Mouse (Mus musculus): ENCODE measurements around the gene Dido1. TPM values are rescaled to one million over a fixed set of nuclear protein-coding genes. Genes with fewer than 3 reads are reported as not detected.

Gene Dido1
- 10 to 100 TPM; 25.2 to 35.9 (median 31.1) TPM for total RNA-seq (2022)

GRCm38 (mm10) chr2:180709923-180710272 lies at the start of gene Dido1, which contains the start of gene Gid8:
Dido1 (minus strand) TSS chr2:180709999.
Gid8 (plus strand) TSS chr2:180710117.
- DNase-seq (ENCODE audit: low spot score) = peak; percentile 97

- no peak for DNase-seq (ENCODE audit: low spot score)
These were observed 48.9 kb upstream of the Dido1 start for GRCm38 (mm10) chr2:180758513-180759263.

- DNase-seq (ENCODE audit: low spot score) = no peak
These were observed 47.0 kb upstream of the Dido1 start for GRCm38 (mm10) chr2:180756786-180757185.

- DNase-seq (ENCODE audit: low spot score) = peak; percentile 17
These were observed 46.1 kb upstream of the Dido1 start for GRCm38 (mm10) chr2:180755896-180756295.

GRCm38 (mm10) chr2:180754976-180755688 lies 45.3 kb upstream of the Dido1 start:
- no peak for DNase-seq (ENCODE audit: low spot score)

- no peak for DNase-seq (ENCODE audit: low spot score)
These were observed 39.1 kb upstream of the Dido1 start for GRCm38 (mm10) chr2:180748904-180749303.

- DNase-seq (ENCODE audit: low spot score) = no peak
These were observed 36.9 kb upstream of the Dido1 start for GRCm38 (mm10) chr2:180746569-180747192.

- peak; percentile 81 for DNase-seq (ENCODE audit: low spot score)
These were observed 35.6 kb upstream of the Dido1 start for GRCm38 (mm10) chr2:180745248-180745927.

- DNase-seq (ENCODE audit: low spot score) = no peak
These were observed 33.5 kb upstream of the Dido1 start for GRCm38 (mm10) chr2:180743321-180743720.

GRCm38 (mm10) chr2:180742820-180743219 lies 33.0 kb upstream of the Dido1 start:
- no peak for DNase-seq (ENCODE audit: low spot score)

- no peak for DNase-seq (ENCODE audit: low spot score)
These were observed 31.6 kb upstream of the Dido1 start for GRCm38 (mm10) chr2:180741421-180741820.

- DNase-seq (ENCODE audit: low spot score) = no peak
These were observed 30.6 kb upstream of the Dido1 start for GRCm38 (mm10) chr2:180740349-180740748.

GRCm38 (mm10) chr2:180737984-180738383 lies 28.2 kb upstream of the Dido1 start:
- DNase-seq (ENCODE audit: low spot score) = no peak

GRCm38 (mm10) chr2:180735232-180735631 lies 25.4 kb upstream of the Dido1 start:
- DNase-seq (ENCODE audit: low spot score) = no peak

- no peak for DNase-seq (ENCODE audit: low spot score)
These were observed 22.2 kb upstream of the Dido1 start for GRCm38 (mm10) chr2:180731984-180732383.

- DNase-seq (ENCODE audit: low spot score) = no peak
These were observed 21.2 kb upstream of the Dido1 start for GRCm38 (mm10) chr2:180731036-180731435.

GRCm38 (mm10) chr2:180727613-180728021 lies 17.8 kb upstream of the Dido1 start:
- DNase-seq (ENCODE audit: low spot score) = no peak

GRCm38 (mm10) chr2:180726658-180727442 lies 17.1 kb upstream of the Dido1 start:
- no peak for DNase-seq (ENCODE audit: low spot score)

GRCm38 (mm10) chr2:180725856-180726629 lies 16.2 kb upstream of the Dido1 start:
- DNase-seq (ENCODE audit: low spot score) = no peak

- no peak for DNase-seq (ENCODE audit: low spot score)
These were observed 15.6 kb upstream of the Dido1 start for GRCm38 (mm10) chr2:180725414-180725778.

Data from heart, adult 8-10 months (tissue).